Mouse (Mus musculus): ENCODE results near the gene Ctsf. TPM values are rescaled to one million over a fixed set of nuclear protein-coding genes. Genes with fewer than 3 reads are reported as not detected.
"Not testable (repeated sequence)": the region's sequence is repeated elsewhere in the genome, so short reads cannot be mapped to it uniquely, and the experiment has no call there.

Gene Ctsf
- polyA plus RNA-seq (2016; fragmentation: Nextera tagmentation; extraction: Ambion mirVana) = 21.4 and 25.5 TPM in 2 replicates

- H3K27me3 ChIP-seq (ENCODE audit: poor library complexity, severe bottlenecking) = peaks cover 15% of the 10 kb centered on the region
- no peaks in the 10 kb centered on the region for H3K9me3 ChIP-seq
- peaks cover 4% of the 10 kb centered on the region; the same call in 1 of the 2 replicates for H3K36me3 ChIP-seq (replicated peaks)
- H3K27ac ChIP-seq = peak within 1 kb of the TSS; percentile 82
- DNase-seq (ENCODE audit: extremely low spot score, low spot score) = peak; percentile 86
- peaks cover 20% of the 10 kb centered on the region for H3K4me1 ChIP-seq
- H3K4me3 ChIP-seq = peak within 1 kb of the TSS; percentile 71
- 6% methylated on average over 42 of the region's 45 CpGs for WGBS
Observed at GRCm38 (mm10) chr19:4854552-4855469, at the start of gene Ctsf. TSS of gene Ctsf (plus strand) at chr19:4855130.

- peaks cover 27% of the 10 kb centered on the region for H3K4me1 ChIP-seq
- H3K36me3 ChIP-seq (replicated peaks) = peaks cover 24% of the 10 kb centered on the region
- no peaks in the 10 kb centered on the region for H3K27me3 ChIP-seq (ENCODE audit: poor library complexity, severe bottlenecking)
- 0% methylated on average over 14 of the region's 14 CpGs for WGBS
- H3K9me3 ChIP-seq = peaks cover under 1% of the 10 kb centered on the region; the same call in 1 of the 2 replicates
- H3K4me3 ChIP-seq = peak overlapping the region; percentile 76
- no peak for DNase-seq (ENCODE audit: extremely low spot score, low spot score)
- peak overlapping the region; percentile 95 for H3K27ac ChIP-seq
Observed at GRCm38 (mm10) chr19:4810309-4810708, 44.6 kb upstream of the Ctsf start.

DNA sequence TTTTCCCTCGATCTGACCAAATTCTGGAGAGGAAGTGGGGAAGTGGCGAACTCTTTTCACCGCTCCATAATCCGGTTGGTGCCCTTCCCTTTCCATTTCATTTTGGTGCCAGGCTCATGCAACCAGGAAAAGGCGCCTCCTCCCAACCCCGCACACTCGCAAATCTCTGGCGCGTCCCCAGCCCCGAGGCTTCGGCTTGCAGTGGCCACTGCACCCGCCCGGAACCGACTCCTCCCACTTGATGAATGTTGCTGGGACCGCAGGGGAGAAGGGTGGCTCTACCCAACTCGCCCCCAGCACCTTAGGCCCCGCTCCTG is 44.2 kb upstream of the Ctsf start:
- DNase-seq (ENCODE audit: extremely low spot score, low spot score) = no peak
- WGBS = under 1% methylated on average over 17 of the region's 17 CpGs
- Histone ChIP-seq H3K27me3 (ENCODE audit: poor library complexity, severe bottlenecking) (no peaks in the 10 kb centered on the region), H3K27ac (peak overlapping the region; percentile 95), H3K4me3 (peak overlapping the region; percentile 76), H3K36me3 (replicated peaks) (peaks cover 23% of the 10 kb centered on the region), H3K4me1 (peaks cover 27% of the 10 kb centered on the region), H3K9me3 (peaks cover 5% of the 10 kb centered on the region; the same call in 1 of the 2 replicates)

DNA sequence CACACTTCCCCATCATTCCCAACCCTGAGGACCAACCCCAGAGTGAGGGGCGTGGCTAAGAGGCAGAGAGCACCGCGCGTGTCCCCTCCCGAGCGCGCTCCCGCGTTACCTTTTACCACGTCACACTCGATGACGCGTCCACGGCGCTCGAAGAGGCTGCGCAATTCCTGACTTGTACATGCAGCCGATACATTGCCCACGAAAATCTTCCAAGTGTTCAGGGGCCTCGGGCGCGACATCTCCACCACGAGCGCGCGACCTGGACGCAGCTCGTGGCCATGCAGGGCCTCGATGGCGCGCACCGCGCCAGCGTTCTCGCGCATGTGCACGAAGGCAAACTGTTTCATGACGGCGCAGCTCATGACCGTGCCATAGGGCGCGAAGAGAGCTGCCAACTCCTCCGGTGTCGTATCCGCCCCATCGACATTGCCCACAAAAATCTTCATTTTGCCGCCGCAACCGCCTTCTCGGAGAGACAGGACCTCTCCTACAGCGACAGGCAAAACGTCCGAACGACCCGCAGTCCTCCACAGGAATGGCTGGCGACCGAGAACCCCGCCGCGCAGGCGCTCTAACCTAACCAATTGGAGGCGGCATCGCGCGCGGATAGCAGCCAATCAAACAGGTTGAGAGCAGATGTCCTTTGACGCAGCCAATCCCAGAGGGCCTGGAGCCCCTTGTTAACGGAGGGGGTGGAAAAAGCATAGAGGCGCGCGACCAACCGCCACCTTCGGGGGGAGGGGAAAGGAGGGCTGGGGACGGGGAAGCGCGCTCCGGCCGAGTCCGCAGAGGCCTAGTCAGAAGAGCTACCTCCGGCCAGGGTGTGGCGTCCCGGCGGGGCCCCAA is 43.6 kb upstream of the Ctsf start, which contains the start of the genes Gm21992 and Rbm14:
Gene Gm21992, minus strand, starts transcription at position 550 of the 846 bp plus-strand sequence.
Gene Rbm14, minus strand, starts transcription at position 572 of the 846 bp plus-strand sequence.
- peak; percentile 99 for DNase-seq (ENCODE audit: extremely low spot score, low spot score)
- Histone ChIP-seq H3K27ac (peak within 1 kb of the TSS; percentile 95), H3K36me3 (replicated peaks) (peaks cover 17% of the 10 kb centered on the region), H3K4me3 (peak within 1 kb of the TSS; percentile 76), H3K4me1 (peaks cover 27% of the 10 kb centered on the region), H3K9me3 (peaks cover 6% of the 10 kb centered on the region; the same call in 1 of the 2 replicates), H3K27me3 (ENCODE audit: poor library complexity, severe bottlenecking) (no peaks in the 10 kb centered on the region)
- WGBS = under 1% methylated on average over 83 of the region's 83 CpGs

DNA sequence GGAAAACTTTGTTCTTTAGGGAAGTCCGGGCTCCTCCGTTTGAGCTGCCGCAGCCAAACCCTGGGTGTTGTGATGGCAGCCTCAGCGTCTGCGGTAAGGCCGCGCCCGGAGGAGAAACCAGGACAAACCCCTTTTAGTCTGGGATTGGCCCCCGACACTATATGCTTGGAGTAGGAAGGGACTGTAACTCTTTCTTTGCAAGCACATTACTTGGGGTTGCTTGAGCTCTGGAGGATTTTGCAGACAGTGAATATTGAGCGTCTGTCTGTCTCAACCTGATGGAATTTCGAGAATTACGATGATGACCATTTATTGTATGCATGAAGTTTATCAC is 43.1 kb upstream of the Ctsf start:
- Histone ChIP-seq H3K27ac (peak overlapping the region; percentile 95), H3K4me3 (peak overlapping the region; percentile 76), H3K36me3 (replicated peaks) (peaks cover 12% of the 10 kb centered on the region), H3K27me3 (ENCODE audit: poor library complexity, severe bottlenecking) (no peaks in the 10 kb centered on the region), H3K9me3 (peaks cover 6% of the 10 kb centered on the region; the same call in 1 of the 2 replicates), H3K4me1 (peaks cover 27% of the 10 kb centered on the region)
- 7% methylated on average over 12 of the region's 12 CpGs for WGBS
- DNase-seq (ENCODE audit: extremely low spot score, low spot score) = no peak

DNA sequence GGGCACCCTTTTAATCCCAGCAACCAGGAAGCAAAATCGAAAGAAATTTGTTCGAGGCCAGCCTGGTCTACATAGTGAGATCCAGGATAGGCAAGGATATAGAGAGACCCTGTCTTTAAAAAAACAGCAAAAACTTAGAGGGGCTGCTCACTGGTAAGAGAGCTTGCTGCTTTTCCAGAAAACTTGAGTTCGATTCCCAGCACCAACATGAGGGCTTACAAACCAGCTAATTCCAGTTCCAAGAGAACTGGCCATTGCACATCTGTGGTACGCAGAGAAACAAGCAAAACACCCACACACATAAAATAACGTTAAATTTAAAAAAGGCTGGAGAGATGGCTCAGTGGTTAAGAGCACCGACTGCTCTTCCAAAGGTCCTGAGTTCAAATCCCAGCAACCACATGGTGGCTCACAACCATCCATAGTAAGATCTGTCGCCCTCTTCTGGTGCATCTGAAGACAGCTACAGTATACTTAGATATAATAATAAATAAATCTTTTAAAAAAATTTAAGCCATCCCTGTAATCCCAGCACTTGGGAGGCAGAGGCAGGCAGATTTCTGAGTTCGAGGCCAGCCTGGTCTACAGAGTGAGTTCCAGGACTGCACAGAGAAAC is 42.5 kb upstream of the Ctsf start:
- H3K4me1 ChIP-seq = peaks cover 27% of the 10 kb centered on the region
- not testable (repeated sequence) for H3K27me3 ChIP-seq (ENCODE audit: poor library complexity, severe bottlenecking); H3K36me3 ChIP-seq (replicated peaks); H3K9me3 ChIP-seq; DNase-seq (ENCODE audit: extremely low spot score, low spot score)
- H3K27ac ChIP-seq = peak overlapping the region; percentile 95
- peak overlapping the region; percentile 76 for H3K4me3 ChIP-seq
- WGBS = 76% methylated on average over 8 of the region's 8 CpGs

- DNase-seq (ENCODE audit: extremely low spot score, low spot score) = no peak
- WGBS = 75% methylated on average over 6 of the region's 6 CpGs
Observed at GRCm38 (mm10) chr19:4813015-4813414, 41.9 kb upstream of the Ctsf start.

DNA sequence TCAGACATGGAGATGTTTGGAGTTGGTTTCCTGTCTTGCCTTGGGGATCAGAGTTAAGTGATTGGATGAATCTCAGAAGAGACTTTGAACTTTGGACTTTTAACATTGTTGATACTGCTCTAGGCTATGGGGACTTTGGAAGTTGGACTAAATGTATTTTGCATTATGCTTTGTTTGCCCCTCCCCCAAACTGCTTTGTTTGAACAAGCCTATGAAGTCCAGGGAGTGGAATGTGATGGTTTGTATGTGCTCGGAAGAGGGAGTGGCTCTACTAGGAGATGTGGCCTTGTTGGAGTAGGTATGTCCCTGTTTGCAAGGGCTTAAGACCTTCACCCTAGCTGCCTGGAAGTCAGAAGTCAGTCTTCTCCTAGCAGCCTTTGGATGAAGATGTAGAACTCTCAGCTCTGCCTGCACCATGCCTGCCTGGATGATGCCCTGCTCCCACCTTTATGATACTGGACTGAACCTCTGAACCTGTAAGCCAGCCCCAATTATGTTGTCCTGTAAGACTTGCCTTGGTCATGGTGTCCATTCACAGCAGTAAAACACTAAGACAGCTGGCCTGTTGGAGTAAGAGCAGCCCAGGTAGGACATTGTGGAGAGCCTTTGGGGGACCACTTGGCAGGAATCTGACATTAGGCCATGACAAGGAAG is 37.6 kb upstream of the Ctsf start:
- H3K4me3 ChIP-seq = no peak overlapping the region
- peaks cover 6% of the 10 kb centered on the region; the same call in 1 of the 2 replicates for H3K9me3 ChIP-seq
- no peaks in the 10 kb centered on the region for H3K36me3 ChIP-seq (replicated peaks)
- no peaks in the 10 kb centered on the region; the same call in 1 of the 2 replicates for H3K27me3 ChIP-seq (ENCODE audit: poor library complexity, severe bottlenecking)
- no peak for DNase-seq (ENCODE audit: extremely low spot score, low spot score)
- 86% methylated on average over 1 of the region's 1 CpGs for WGBS
- 0 out of 2 replicates have a peak, but pooled peaks cover 1% of the 10 kb centered on the region for H3K4me1 ChIP-seq
- H3K27ac ChIP-seq = no peak overlapping the region

More at GRCm38 (mm10) chr19:4813015-4813414, 41.9 kb upstream of the Ctsf start:
- H3K27me3 ChIP-seq (ENCODE audit: poor library complexity, severe bottlenecking) = no peaks in the 10 kb centered on the region; the same call in 1 of the 2 replicates
- no peak overlapping the region for H3K4me3 ChIP-seq
- H3K27ac ChIP-seq = no peak overlapping the region
- H3K4me1 ChIP-seq = peaks cover 26% of the 10 kb centered on the region
- H3K36me3 ChIP-seq (replicated peaks) = peaks cover 1% of the 10 kb centered on the region; the same call in 1 of the 2 replicates
- peaks cover 6% of the 10 kb centered on the region; the same call in 1 of the 2 replicates for H3K9me3 ChIP-seq

DNA sequence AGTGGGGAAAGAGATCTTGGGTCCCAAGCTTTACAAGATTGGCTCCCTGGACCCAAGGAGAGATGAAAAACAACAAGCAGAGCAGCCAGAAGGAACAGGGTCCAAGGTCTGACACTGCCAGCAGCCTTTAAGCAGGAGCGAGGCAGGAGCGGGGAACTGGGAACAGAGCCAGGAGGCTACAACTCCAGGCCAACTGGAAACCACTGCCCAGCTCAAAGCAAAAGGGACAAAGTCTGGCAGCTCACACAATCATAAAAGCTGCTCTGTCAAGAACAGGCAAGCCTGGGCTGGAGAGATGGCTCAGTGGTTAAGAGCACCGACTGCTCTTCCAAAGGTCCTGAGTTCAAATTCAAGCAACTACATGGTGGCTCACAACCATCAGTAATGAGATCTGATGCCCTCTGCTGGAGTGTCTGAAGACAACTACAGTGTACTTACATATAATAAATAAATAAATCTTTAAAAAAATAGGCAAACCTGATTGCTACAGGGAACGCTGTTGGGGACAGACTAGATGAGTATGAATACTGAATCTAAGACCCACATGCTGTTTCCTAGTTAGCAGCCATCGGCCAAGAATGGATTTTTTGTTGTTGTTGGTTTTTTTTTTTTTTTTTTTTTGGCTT is 34.1 kb upstream of the Ctsf start:
- H3K36me3 ChIP-seq (replicated peaks) = peaks cover 16% of the 10 kb centered on the region
- H3K4me3 ChIP-seq = no peak overlapping the region
- no peaks in the 10 kb centered on the region; the same call in 1 of the 2 replicates for H3K27me3 ChIP-seq (ENCODE audit: poor library complexity, severe bottlenecking)
- no peak overlapping the region for H3K27ac ChIP-seq
- peaks cover under 1% of the 10 kb centered on the region; the same call in 1 of the 2 replicates for H3K9me3 ChIP-seq
- no peak for DNase-seq (ENCODE audit: extremely low spot score, low spot score)
- H3K4me1 ChIP-seq = no peaks in the 10 kb centered on the region
- WGBS = 91% methylated on average over 5 of the region's 5 CpGs

- H3K36me3 ChIP-seq (replicated peaks) = peaks cover 40% of the 10 kb centered on the region
- peaks cover 8% of the 10 kb centered on the region for H3K4me1 ChIP-seq
- H3K27ac ChIP-seq = no peak overlapping the region
- DNase-seq (ENCODE audit: extremely low spot score, low spot score) = no peak
- H3K27me3 ChIP-seq (ENCODE audit: poor library complexity, severe bottlenecking) = no peaks in the 10 kb centered on the region
- H3K9me3 ChIP-seq = no peaks in the 10 kb centered on the region
- WGBS = 58% methylated on average over 16 of the region's 16 CpGs
- H3K4me3 ChIP-seq = no peak overlapping the region
Observed at GRCm38 (mm10) chr19:4828444-4829114, 26.4 kb upstream of the Ctsf start.

GRCm38 (mm10) chr19:4829156-4829555 is 25.8 kb upstream of the Ctsf start:
- Histone ChIP-seq H3K4me3 (no peak overlapping the region), H3K36me3 (replicated peaks) (peaks cover 40% of the 10 kb centered on the region), H3K27me3 (ENCODE audit: poor library complexity, severe bottlenecking) (no peaks in the 10 kb centered on the region), H3K9me3 (no peaks in the 10 kb centered on the region), H3K27ac (no peak overlapping the region), H3K4me1 (peaks cover 8% of the 10 kb centered on the region)
- DNase-seq (ENCODE audit: extremely low spot score, low spot score) = no peak
- WGBS = 73% methylated on average over 7 of the region's 7 CpGs

Data from forebrain, embryonic 10.5 days (tissue).